Mouse (Mus musculus) G1E (cell line): ENCODE measurements around the gene Paqr5. TPM values are rescaled to one million over a fixed set of nuclear protein-coding genes. Genes with fewer than 3 reads are reported as not detected.
A peak's percentile ranks its signal among the peaks of the same experiment; 100 is the strongest.

Source experiments
- ATAC-seq: 2 replicates; pipeline ENCODE4 v1.8.0; 2016; ENCODE audit warnings: mild to moderate bottlenecking; ENCODE audit not compliant: insufficient number of reproducible peaks, poor library complexity, low FRiP score, severe bottlenecking; ENCODE audit errors: extremely low read depth
- DNase-seq: peaks from one replicate; pipeline ENCODE4 v3.0.0; 2012; ENCODE audit warnings: low spot score
- H3K27me3 ChIP-seq: 2 replicates; pipeline ENCODE4 v1.6.1; 2012; ENCODE audit warnings: mild to moderate bottlenecking, low read length, inconsistent platforms; ENCODE audit not compliant: insufficient read depth
- H3K36me3 ChIP-seq: replicated peaks from 2 replicates; pipeline ENCODE3; 2012; ENCODE audit warnings: mild to moderate bottlenecking, inconsistent platforms
- H3K4me1 ChIP-seq: 2 replicates; pipeline ENCODE4 v1.6.1; 2012; ENCODE audit warnings: low read depth, low read length, inconsistent platforms, mixed read lengths; ENCODE audit not compliant: insufficient read depth
- H3K4me3 ChIP-seq: 2 replicates; pipeline ENCODE4 v1.5.1; 2012; ENCODE audit warnings: low read depth, mild to moderate bottlenecking, inconsistent platforms, low read length, moderate library complexity, mixed read lengths
- H3K9me3 ChIP-seq: replicated peaks from 2 replicates; pipeline ENCODE4 v1.6.1; 2012; ENCODE audit warnings: inconsistent platforms
- CTCF ChIP-seq: IDR thresholded peaks from 2 replicates; pipeline ENCODE4 v1.5.1; 2012; ENCODE audit warnings: low read depth, low read length, inconsistent platforms, mixed read lengths
- GATA1 ChIP-seq: IDR thresholded peaks from 2 replicates; pipeline ENCODE4 v1.6.1; 2012; ENCODE audit warnings: borderline replicate concordance, low read length, inconsistent platforms, mixed read lengths
- GATA2 ChIP-seq: IDR thresholded peaks from 2 replicates; pipeline ENCODE4 v1.6.1; 2012; ENCODE audit warnings: low read depth, low read length, inconsistent platforms, borderline replicate concordance
- POLR2AphosphoS5 ChIP-seq: IDR thresholded peaks from 2 replicates; pipeline ENCODE4 v1.6.1; 2012; ENCODE audit warnings: low read depth, low read length, inconsistent platforms; ENCODE audit not compliant: insufficient replicate concordance
- TAL1 ChIP-seq: conservative IDR thresholded peaks from 2 replicates; pipeline ENCODE4 v1.6.1; 2012; ENCODE audit warnings: low read depth, low read length, inconsistent platforms, mixed read lengths
- polyA plus RNA-seq: library from polyadenylated mRNA; stranded (reverse); fragments of >175 nt; gene quantifications from 2 replicates; pipeline ENCODE4 v1.2.3, GENCODE M21; 2012
- total RNA-seq, 2 experiments: library from RNA; stranded (forward) in 1 of 2; stranded (reverse) in 1 of 2; fragments of 200-1000 nt in 1 of 2; fragments of >200 nt in 1 of 2; fragmentation: Nextera tagmentation in 1 of 2; gene quantifications; 2 replicates each; pipeline ENCODE4 v1.2.3; 2014 to 2017

Paqr5 gene
- total and polyA plus RNA-seq, 3 experiments, result 0.22 TPM; not detected in 2

DNA sequence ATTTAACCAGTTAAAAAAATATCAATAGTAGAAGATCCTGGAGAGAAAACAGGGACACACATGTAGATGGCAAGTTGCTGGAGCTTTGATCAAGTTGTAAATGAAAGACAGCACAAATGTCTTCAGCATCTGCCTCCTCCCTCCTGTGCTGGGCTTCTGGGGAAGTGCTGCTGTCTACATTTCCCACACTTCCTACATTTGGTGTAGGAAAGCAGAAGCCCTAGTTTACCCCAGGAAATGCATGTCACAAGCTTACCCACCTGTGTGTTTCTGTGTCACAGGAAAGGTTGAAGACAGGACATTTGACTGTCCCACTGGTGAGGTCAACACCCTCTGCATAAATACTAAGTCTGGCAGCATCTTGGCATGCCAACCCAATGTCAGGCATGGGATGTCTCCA, 71.9 kb downstream of the Paqr5 start:
- peaks cover 2% of the 10 kb centered on the region; the same call in 1 of the 2 replicates for H3K4me1 ChIP-seq
- peaks cover 24% of the 10 kb centered on the region for H3K27me3 ChIP-seq
- H3K9me3 ChIP-seq, result no peaks in the 10 kb centered on the region
- H3K36me3 ChIP-seq, result no peaks in the 10 kb centered on the region
- TF ChIP-seq POLR2AphosphoS5, result no peak
- no peak for TF ChIP-seq CTCF
- TF ChIP-seq GATA2, result no peak
- no peak for TF ChIP-seq GATA1
- no peak for TF ChIP-seq TAL1
- DNase-seq, result no peak
- ATAC-seq, result no peak
- no peak overlapping the region for H3K4me3 ChIP-seq

DNA sequence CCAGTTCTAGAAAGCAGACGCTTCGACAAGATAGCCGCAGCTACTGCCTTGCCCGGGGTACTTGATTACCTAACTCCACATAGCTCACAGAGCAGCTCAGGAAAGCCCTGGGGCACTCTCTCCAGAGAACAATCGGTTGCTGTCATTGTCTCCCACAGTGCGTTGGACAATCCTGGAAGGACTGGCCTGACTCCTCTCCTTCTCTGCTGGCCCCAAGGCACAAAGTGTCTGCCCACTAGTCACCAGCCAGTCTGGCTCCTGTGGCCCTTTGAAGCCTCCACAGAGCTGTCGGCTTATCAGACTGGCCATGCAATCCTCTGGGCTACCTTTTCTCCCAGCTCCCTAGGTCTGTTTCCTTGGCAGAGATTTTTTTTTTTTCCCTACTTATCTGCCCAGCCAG, 74.4 kb downstream of the Paqr5 start:
- Histone ChIP-seq H3K27me3 (peaks cover 23% of the 10 kb centered on the region), H3K4me1 (peaks cover 12% of the 10 kb centered on the region), H3K9me3 (no peaks in the 10 kb centered on the region), H3K36me3 (no peaks in the 10 kb centered on the region), H3K4me3 (no peak overlapping the region)
- ATAC-seq (no peak), DNase-seq (no peak)
- TF ChIP-seq TAL1 (no peak), POLR2AphosphoS5 (no peak), CTCF (no peak), GATA2 (no peak), GATA1 (no peak)

DNA sequence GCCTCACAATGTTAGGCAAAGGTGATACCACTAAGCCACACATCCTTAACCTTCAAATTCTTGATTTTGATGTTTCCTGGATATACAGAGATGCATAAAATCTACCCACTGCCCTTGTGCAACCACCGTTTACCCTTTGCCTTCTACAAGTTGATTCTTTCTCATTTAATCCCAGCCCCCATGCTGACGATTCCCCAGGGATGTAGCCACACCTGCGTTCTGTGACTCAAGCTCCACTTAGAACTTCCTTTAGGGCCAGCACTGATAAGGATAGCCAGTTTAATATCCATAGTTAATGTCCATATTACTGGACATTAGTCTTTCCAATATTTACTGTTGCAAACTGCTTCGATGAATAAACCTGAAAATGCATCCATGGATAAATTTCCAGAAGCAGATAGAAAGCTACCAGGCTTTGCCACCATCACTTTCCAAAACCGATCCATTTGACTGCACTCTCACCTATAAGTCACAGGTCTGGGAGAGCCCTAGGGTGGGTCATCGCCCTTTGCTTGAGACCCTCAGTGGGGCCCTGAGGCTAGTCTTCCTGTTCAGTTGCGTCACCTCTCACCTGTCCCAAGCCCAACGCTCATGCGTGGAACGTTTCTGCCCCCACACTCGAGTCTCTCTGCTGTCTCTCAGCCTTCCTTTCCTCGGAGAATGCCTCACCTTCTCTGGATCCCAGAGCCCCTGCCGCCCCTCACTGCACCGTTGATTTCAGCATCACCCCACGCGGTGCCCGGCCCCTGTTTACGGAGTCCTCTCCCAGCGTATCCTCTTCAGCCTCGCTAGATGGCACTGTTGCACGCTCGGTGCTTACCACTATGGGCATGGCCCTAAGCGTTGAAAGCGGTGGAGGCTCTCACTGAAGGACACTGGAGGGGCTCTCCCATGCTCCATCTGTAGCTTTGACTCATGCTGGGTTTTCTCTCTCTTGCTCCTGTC, 79.0 kb downstream of the Paqr5 start:
- DNase-seq, result peak; percentile 71
- Histone ChIP-seq H3K9me3 (no peaks in the 10 kb centered on the region), H3K27me3 (no peaks in the 10 kb centered on the region), H3K4me3 (peak overlapping the region; percentile 96; the same call in 1 of the 2 replicates), H3K36me3 (peaks cover 20% of the 10 kb centered on the region), H3K4me1 (peaks cover 36% of the 10 kb centered on the region)
- ATAC-seq, result peak; percentile 70
- TF ChIP-seq GATA1 (no peak), GATA2 (no peak), TAL1 (no peak), CTCF (peak; percentile 65)

DNA sequence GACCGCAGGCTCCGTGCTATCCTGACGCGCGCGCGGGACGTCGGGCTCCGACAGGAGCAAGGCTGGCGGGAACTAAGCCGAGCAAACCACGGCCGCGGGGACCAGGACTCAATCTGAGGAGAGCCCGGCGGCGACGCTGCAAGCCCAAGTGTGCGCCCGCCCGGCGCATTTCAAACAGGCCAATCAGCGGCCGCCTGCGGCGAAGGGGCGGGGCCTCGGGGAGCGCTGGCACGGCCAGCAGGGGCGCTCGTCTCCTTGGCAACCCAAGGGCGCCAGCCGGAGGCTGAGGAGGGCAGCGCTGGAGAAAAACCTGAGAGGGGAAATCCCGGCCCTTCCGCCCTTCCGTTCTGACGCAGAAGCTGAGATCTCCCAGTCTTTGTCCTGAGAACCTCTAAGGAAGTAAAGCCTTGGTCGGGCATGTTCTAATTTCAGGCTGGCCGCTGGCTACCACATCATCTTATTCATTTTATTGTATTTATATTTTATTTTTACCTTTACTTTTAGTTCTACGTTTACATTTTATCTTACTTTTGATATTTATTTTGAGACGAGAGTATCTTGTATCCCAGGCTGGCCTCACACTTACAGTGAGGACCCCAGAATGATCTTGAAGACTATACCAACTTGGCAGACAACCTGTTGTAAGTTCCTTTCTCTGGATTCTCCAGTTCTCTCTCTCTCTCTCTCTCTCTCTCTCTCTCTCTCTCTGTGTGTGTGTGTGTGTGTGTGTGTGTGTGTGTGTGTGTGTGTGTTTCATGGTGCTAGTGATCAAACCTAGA, 79.8 kb downstream of the Paqr5 start, which contains the start of gene Kif23:
Gene Kif23, minus strand, starts transcription at position 152 of the 779 bp plus-strand sequence.
- no peak for TF ChIP-seq TAL1
- TF ChIP-seq POLR2AphosphoS5, result no peak
- 0 out of 2 replicates have a peak, but pooled peaks have one; percentile 16 for TF ChIP-seq CTCF
- no peak for TF ChIP-seq GATA2
- DNase-seq (peak; percentile 92), ATAC-seq (peak; percentile 64)
- peak within 1 kb of the TSS; percentile 96 for H3K4me3 ChIP-seq
- H3K9me3 ChIP-seq, result no peaks in the 10 kb centered on the region
- H3K27me3 ChIP-seq, result no peaks in the 10 kb centered on the region
- peaks cover 44% of the 10 kb centered on the region for H3K4me1 ChIP-seq
- peaks cover 27% of the 10 kb centered on the region for H3K36me3 ChIP-seq

DNA sequence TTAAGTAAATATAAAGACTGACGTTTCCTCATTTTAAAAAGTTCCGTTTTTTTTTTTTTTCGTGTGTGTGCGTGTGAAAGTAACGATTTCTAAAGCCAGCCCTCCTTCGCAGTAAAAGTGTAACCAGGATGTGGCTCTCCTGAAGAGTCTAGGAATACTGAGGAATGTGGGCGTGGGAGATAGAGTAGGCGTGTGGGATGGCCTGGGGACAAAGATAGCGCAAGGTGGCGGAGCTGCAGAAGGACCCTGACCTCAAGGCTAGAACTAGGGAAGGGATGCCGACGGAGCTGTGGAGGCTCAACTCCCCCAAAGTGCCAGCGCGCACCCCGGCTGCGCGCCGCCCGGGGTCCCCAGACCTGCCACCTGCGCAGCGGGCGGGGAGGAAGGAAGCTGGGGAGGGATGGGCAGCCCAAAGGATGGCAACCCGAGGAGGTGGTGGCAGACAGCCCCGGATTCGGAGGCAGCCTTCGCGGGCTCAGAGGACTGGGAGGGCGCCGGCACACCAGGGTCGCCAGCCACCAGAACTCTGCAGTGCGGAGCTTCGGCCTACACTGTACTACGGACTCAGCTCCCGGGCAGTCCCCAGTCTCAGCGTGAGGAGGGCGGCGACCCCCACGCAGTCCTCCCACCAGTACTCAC, 80.6 kb downstream of the Paqr5 start:
- DNase-seq (peak; percentile 71), ATAC-seq (0 out of 2 replicates have a peak, but pooled peaks have one; percentile 19)
- TF ChIP-seq GATA2 (no peak), CTCF (no peak), TAL1 (peak; percentile 30; the same call in 1 of the 2 replicates)
- no peaks in the 10 kb centered on the region for H3K9me3 ChIP-seq
- H3K36me3 ChIP-seq, result peaks cover 34% of the 10 kb centered on the region
- no peaks in the 10 kb centered on the region for H3K27me3 ChIP-seq
- H3K4me1 ChIP-seq, result peaks cover 51% of the 10 kb centered on the region
- H3K4me3 ChIP-seq, result peak overlapping the region; percentile 96
